Mouse (Mus musculus) midbrain, embryonic 15.5 days (tissue): ENCODE data around the gene Ttll10. TPM values are rescaled to one million over a fixed set of nuclear protein-coding genes. Genes with fewer than 3 reads are reported as not detected.

ENCODE experiments used
- ATAC-seq: fragments of 200-750 bp; cut with Nextera tagmentation; replicated peaks from 2 replicates; pipeline ENCODE4 v1.8.0; 2017; ENCODE audit warnings: moderate TSS enrichment
- H3K27ac ChIP-seq: fragments of 300-500 bp; sonication (generic); 2 replicates; pipeline ENCODE4 v1.5.1; 2015; ENCODE audit warnings: mild to moderate bottlenecking, inconsistent platforms
- H3K27me3 ChIP-seq: fragments of 300-500 bp; sonication (generic); replicated peaks from 2 replicates; pipeline ENCODE4 v1.6.1; 2015; ENCODE audit warnings: inconsistent platforms
- H3K36me3 ChIP-seq: fragments of 300-500 bp; sonication (generic); replicated peaks from 2 replicates; pipeline ENCODE4 v1.6.1; 2015; ENCODE audit warnings: inconsistent platforms
- H3K4me1 ChIP-seq: fragments of 300-500 bp; sonication (generic); 2 replicates; pipeline ENCODE4 v1.6.1; 2015; ENCODE audit warnings: inconsistent platforms
- H3K4me2 ChIP-seq: fragments of 300-500 bp; sonication (generic); 2 replicates; pipeline ENCODE4 v1.6.1; 2015; ENCODE audit warnings: inconsistent platforms, mild to moderate bottlenecking, moderate library complexity
- H3K4me3 ChIP-seq: fragments of 300-500 bp; sonication (generic); 2 replicates; pipeline ENCODE4 v1.5.1; 2015; ENCODE audit warnings: mild to moderate bottlenecking, inconsistent platforms
- H3K9ac ChIP-seq: fragments of 300-500 bp; sonication (generic); 2 replicates; pipeline ENCODE4 v1.6.1; 2015; ENCODE audit warnings: mild to moderate bottlenecking, inconsistent platforms
- H3K9me3 ChIP-seq: fragments of 300-500 bp; sonication (generic); 2 replicates; pipeline ENCODE4 v1.6.1; 2016; ENCODE audit warnings: inconsistent platforms
- WGBS: fragments of 180-500 bp; shearing (Covaris S2); methylation state at CpG from one replicate; pipeline ENCODE4 v1.1.7; 2015; ENCODE audit warnings: mixed read lengths; 5-methylcytosine and 5-hydroxymethylcytosine counted together
- polyA plus RNA-seq: library from polyadenylated mRNA; unstranded; fragments of >200 nt; fragmentation: Nextera tagmentation; extraction: Ambion mirVana; gene quantifications from 2 replicates; pipeline ENCODE4 v1.2.1, GENCODE M21; 2015

Gene Ttll10
- polyA plus RNA-seq, 1 experiment from 2014 or later = not detected

DNA sequence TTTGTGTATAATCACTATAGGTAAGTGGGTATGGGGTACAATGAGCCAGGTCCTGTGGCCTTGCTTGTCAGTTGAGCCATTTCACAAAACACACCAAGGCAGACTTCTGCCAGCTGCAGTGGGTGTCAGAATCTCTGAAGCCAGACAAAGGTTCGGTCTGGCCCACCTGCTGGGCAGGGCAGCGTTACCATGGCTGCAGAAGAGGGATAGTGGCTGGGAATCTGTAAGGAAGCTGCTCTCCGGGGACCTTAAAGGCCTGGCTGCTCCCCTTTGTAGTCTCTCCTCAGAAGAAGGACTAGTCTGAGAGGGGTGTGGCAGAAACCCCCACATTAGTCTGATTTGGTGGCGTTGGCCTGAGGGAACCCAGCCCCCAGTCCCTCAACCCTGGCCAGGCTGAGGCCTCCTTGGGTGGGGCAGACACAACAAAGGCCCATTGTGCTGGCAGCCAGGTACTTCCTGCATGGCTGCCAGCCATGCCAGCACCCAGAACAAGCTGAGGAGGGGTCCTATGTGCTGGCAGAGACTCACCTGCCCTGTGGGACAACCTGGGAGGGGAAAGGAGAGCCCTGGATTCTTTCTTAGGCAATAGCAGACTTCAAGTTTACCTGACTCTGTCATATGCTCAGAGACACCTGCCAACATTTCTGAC is 4.8 kb upstream of the Ttll10 start:
- no peak overlapping the region for H3K9ac ChIP-seq
- peak overlapping the region; percentile 38 for H3K27ac ChIP-seq
- H3K27me3 ChIP-seq = no peaks in the 10 kb centered on the region
- no peaks in the 10 kb centered on the region for H3K36me3 ChIP-seq
- H3K4me2 ChIP-seq = no peak overlapping the region
- 6% methylated on average over 4 of the region's 4 CpGs for WGBS
- no peak overlapping the region for H3K4me3 ChIP-seq
- H3K9me3 ChIP-seq = no peaks in the 10 kb centered on the region
- H3K4me1 ChIP-seq = peaks cover 7% of the 10 kb centered on the region
- ATAC-seq = no peak

- Histone ChIP-seq H3K27me3 (no peaks in the 10 kb centered on the region), H3K27ac (no peak overlapping the region), H3K9ac (no peak overlapping the region), H3K9me3 (no peaks in the 10 kb centered on the region), H3K4me3 (no peak overlapping the region), H3K4me1 (peaks cover 7% of the 10 kb centered on the region), H3K36me3 (no peaks in the 10 kb centered on the region), H3K4me2 (no peak overlapping the region)
- ATAC-seq = no peak
- 42% methylated on average over 10 of the region's 10 CpGs for WGBS
Observed at GRCm38 (mm10) chr4:156059713-156060112, 499 bp upstream of the Ttll10 start.

GRCm38 (mm10) chr4:156058826-156059225 is 388 bp downstream of the Ttll10 start:
- Histone ChIP-seq H3K4me3 (no peak overlapping the region), H3K4me1 (peaks cover 3% of the 10 kb centered on the region), H3K9me3 (no peaks in the 10 kb centered on the region), H3K36me3 (no peaks in the 10 kb centered on the region), H3K27ac (no peak overlapping the region), H3K27me3 (no peaks in the 10 kb centered on the region), H3K4me2 (no peak overlapping the region), H3K9ac (no peak overlapping the region)
- WGBS = 81% methylated on average over 9 of the region's 9 CpGs
- no peak for ATAC-seq

DNA sequence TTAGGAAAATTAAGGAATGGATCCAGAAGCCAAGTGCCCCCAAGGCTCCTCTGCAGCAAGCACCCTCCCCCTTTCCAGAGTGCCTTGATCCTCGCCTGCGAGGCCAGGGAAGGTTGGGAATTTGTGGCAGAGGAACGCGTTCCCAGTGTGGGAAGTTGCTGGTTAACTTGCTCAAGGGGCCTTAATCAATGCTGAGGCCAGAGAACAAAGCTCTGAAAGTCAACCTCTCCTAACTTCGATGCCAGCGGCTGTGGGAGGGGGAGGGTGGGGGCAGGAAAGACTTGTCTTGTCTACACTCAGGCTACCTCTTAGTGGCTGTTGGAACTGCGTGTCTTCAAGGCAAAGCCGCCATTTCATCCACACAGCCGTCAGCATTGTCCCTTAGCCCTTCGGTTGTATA is 1.5 kb downstream of the Ttll10 start:
- 74% methylated on average over 10 of the region's 10 CpGs for WGBS
- no peaks in the 10 kb centered on the region for H3K36me3 ChIP-seq
- ATAC-seq = no peak
- H3K9ac ChIP-seq = no peak overlapping the region
- H3K27me3 ChIP-seq = no peaks in the 10 kb centered on the region
- H3K27ac ChIP-seq = no peak overlapping the region
- H3K4me1 ChIP-seq = no peaks in the 10 kb centered on the region
- H3K9me3 ChIP-seq = no peaks in the 10 kb centered on the region
- no peak overlapping the region for H3K4me3 ChIP-seq
- no peak overlapping the region for H3K4me2 ChIP-seq

DNA sequence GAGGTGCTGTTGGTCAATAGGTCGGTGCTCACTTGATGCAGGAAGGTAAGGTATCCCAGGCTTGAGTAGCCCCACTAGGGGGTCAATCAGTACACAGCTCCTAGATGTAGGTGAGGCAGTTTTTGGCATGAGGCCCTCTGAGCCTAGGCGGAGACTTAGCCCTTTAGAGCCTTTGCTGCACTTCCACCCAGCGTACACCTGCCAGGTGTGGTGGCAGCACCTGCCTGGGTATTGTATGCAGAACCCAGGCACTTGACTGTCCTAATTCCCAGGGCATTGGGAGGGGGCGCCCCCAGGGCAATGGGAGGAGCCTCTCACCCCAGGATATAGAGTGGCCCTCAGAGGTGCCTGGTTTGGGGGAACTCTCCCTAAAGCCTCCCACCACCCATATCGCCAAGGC is 4.0 kb downstream of the Ttll10 start:
- H3K27ac ChIP-seq = no peak overlapping the region
- no peak overlapping the region for H3K4me2 ChIP-seq
- H3K9me3 ChIP-seq = no peaks in the 10 kb centered on the region
- ATAC-seq = no peak
- no peaks in the 10 kb centered on the region for H3K36me3 ChIP-seq
- no peaks in the 10 kb centered on the region for H3K4me1 ChIP-seq
- H3K4me3 ChIP-seq = no peak overlapping the region
- H3K9ac ChIP-seq = no peak overlapping the region
- 89% methylated on average over 5 of the region's 5 CpGs for WGBS
- no peaks in the 10 kb centered on the region for H3K27me3 ChIP-seq

DNA sequence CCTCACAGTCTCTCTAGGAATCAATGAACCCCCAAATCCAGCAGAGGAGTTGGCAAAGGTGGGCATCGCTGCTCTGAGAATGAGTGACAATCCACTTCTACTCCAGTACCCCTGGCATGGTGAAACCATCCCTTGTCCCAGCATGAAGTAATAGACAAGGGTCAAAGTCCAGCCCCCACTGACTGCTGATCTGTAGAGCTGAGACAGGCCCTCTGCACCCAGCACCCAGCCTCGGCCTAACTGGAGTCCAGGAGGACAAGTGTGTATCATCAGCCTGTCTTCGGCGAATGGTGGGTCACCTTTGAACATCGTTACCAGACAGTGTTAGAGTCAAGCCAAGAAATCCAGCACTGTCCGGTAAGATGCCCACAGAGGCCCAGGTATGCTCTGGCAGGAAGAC is 4.6 kb downstream of the Ttll10 start:
- WGBS = 92% methylated on average over 6 of the region's 6 CpGs
- H3K4me1 ChIP-seq = no peaks in the 10 kb centered on the region
- no peaks in the 10 kb centered on the region for H3K36me3 ChIP-seq
- no peak overlapping the region for H3K4me3 ChIP-seq
- ATAC-seq = no peak
- no peaks in the 10 kb centered on the region for H3K9me3 ChIP-seq
- no peak overlapping the region for H3K27ac ChIP-seq
- no peak overlapping the region for H3K9ac ChIP-seq
- no peak overlapping the region for H3K4me2 ChIP-seq
- H3K27me3 ChIP-seq = no peaks in the 10 kb centered on the region

DNA sequence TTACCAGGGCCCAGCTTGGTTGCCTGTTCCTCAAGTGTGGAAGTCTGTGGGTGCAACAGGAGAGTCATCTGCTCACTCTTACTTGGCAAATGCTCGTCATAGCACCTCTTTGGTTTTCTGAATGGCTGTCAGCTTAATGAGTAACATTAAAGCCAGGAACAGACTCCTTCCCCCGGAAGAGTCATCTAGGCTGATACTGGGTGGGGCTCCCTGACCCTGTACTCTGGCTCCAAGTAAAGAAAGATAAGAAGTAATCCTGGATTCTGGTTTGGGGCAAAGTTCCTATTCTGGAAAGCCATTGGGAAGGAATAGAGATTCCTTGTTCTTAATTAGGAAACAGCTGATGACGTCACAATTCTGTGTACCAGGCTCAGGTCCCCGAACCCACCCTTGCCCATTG is 5.1 kb downstream of the Ttll10 start:
- H3K9ac ChIP-seq = no peak overlapping the region
- H3K27me3 ChIP-seq = no peaks in the 10 kb centered on the region
- H3K9me3 ChIP-seq = no peaks in the 10 kb centered on the region
- H3K4me1 ChIP-seq = no peaks in the 10 kb centered on the region
- no peaks in the 10 kb centered on the region for H3K36me3 ChIP-seq
- H3K27ac ChIP-seq = no peak overlapping the region
- ATAC-seq = no peak
- no peak overlapping the region for H3K4me2 ChIP-seq
- WGBS = 85% methylated on average over 4 of the region's 4 CpGs
- no peak overlapping the region for H3K4me3 ChIP-seq

GRCm38 (mm10) chr4:156053113-156053512 is 6.1 kb downstream of the Ttll10 start:
- H3K9ac ChIP-seq = no peak overlapping the region
- ATAC-seq = no peak
- no peaks in the 10 kb centered on the region for H3K9me3 ChIP-seq
- no peaks in the 10 kb centered on the region for H3K4me1 ChIP-seq
- H3K27ac ChIP-seq = no peak overlapping the region
- H3K36me3 ChIP-seq = no peaks in the 10 kb centered on the region
- H3K4me3 ChIP-seq = no peak overlapping the region
- 87% methylated on average over 4 of the region's 4 CpGs for WGBS
- H3K4me2 ChIP-seq = no peak overlapping the region
- no peaks in the 10 kb centered on the region for H3K27me3 ChIP-seq

GRCm38 (mm10) chr4:156050391-156050980 is 8.7 kb downstream of the Ttll10 start:
- no peaks in the 10 kb centered on the region for H3K4me1 ChIP-seq
- no peaks in the 10 kb centered on the region for H3K27me3 ChIP-seq
- no peak overlapping the region for H3K9ac ChIP-seq
- no peaks in the 10 kb centered on the region for H3K36me3 ChIP-seq
- no peak for ATAC-seq
- H3K27ac ChIP-seq = no peak overlapping the region
- H3K9me3 ChIP-seq = no peaks in the 10 kb centered on the region
- 73% methylated on average over 6 of the region's 6 CpGs for WGBS
- H3K4me2 ChIP-seq = no peak overlapping the region
- H3K4me3 ChIP-seq = no peak overlapping the region

GRCm38 (mm10) chr4:156049779-156050178 is 9.4 kb downstream of the Ttll10 start:
- Histone ChIP-seq H3K27ac (no peak overlapping the region), H3K9me3 (no peaks in the 10 kb centered on the region), H3K9ac (no peak overlapping the region), H3K4me2 (no peak overlapping the region), H3K36me3 (no peaks in the 10 kb centered on the region), H3K4me1 (no peaks in the 10 kb centered on the region), H3K4me3 (no peak overlapping the region), H3K27me3 (no peaks in the 10 kb centered on the region)
- ATAC-seq = no peak
- WGBS = 91% methylated on average over 3 of the region's 3 CpGs

- Histone ChIP-seq H3K27me3 (no peaks in the 10 kb centered on the region), H3K9me3 (no peaks in the 10 kb centered on the region), H3K4me3 (no peak overlapping the region), H3K36me3 (no peaks in the 10 kb centered on the region), H3K27ac (no peak overlapping the region), H3K9ac (no peak overlapping the region), H3K4me1 (no peaks in the 10 kb centered on the region), H3K4me2 (no peak overlapping the region)
- 74% methylated on average over 5 of the region's 5 CpGs for WGBS
- no peak for ATAC-seq
Observed at GRCm38 (mm10) chr4:156044754-156045153, 14.5 kb downstream of the Ttll10 start.

DNA sequence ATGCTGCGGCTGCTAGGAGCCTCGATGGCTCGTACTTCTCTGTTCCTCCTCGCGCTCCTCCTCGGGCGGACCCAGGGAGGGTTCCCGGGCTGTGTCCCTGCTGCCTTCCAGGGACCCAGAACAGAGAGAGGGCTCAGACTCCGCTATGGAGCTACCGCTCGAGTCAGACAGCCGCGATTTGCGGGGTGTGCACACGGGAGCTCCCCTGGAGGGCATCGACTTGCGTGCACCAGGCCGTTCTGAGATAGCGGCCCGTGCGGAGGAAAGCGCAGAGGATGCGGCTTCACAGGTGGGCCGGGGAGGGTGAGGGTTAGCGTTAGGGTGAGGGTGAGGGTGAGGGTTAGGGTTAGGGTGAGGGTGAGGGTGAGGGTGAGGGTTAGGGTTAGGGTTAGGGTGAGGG is 24.3 kb downstream of the Ttll10 start:
- no peaks in the 10 kb centered on the region for H3K9me3 ChIP-seq
- peaks cover 22% of the 10 kb centered on the region for H3K27me3 ChIP-seq
- WGBS = 3% methylated on average over 25 of the region's 25 CpGs
- H3K4me3 ChIP-seq = peak overlapping the region; percentile 24
- peak overlapping the region; percentile 26; the same call in 1 of the 2 replicates for H3K9ac ChIP-seq
- no peak overlapping the region for H3K27ac ChIP-seq
- peak overlapping the region; percentile 46 for H3K4me2 ChIP-seq
- H3K4me1 ChIP-seq = peaks cover 34% of the 10 kb centered on the region
- no peaks in the 10 kb centered on the region for H3K36me3 ChIP-seq
- no peak for ATAC-seq

- Histone ChIP-seq H3K27me3 (peaks cover 22% of the 10 kb centered on the region), H3K27ac (no peak overlapping the region), H3K4me3 (no peak overlapping the region), H3K36me3 (no peaks in the 10 kb centered on the region), H3K4me2 (no peak overlapping the region; the same call in 1 of the 2 replicates), H3K9ac (no peak overlapping the region), H3K4me1 (peaks cover 34% of the 10 kb centered on the region), H3K9me3 (no peaks in the 10 kb centered on the region)
- 60% methylated on average over 4 of the region's 4 CpGs for WGBS
- ATAC-seq = no peak
Observed at GRCm38 (mm10) chr4:156034301-156034700, 24.9 kb downstream of the Ttll10 start.
